Comparison of ENCODE assay signal across 12 mouse cellular contexts in genomic region chr14:54706589-54707320, GRCm38 (mm10). TPM values are rescaled to one million over a fixed set of nuclear protein-coding genes. Genes with fewer than 3 reads are reported as not detected.
DNase-seq lines count a peak whose midpoint lies in the region; ATAC-seq and TF ChIP-seq lines count a peak whose summit lies in the region.
"Had no signal": no experiment of that assay in that cellular context is flagged by ENCODE, and none has a peak within 500 bp of the region (broad histone marks: within the 10 kb centered on the region; RNA-seq: fewer than 3 reads in every experiment).

No protein-coding gene starts in this region.

- H3K79me2 ChIP-seq in MEL (ENCODE audit: control insufficient read depth, insufficient read depth, low read length, poor library complexity), result no peaks in the 10 kb centered on the region

- no peak overlapping the region for H3K9ac ChIP-seq in heart, embryonic 15.5 days
- H3K9ac ChIP-seq in MEL (ENCODE audit: control insufficient read depth, low read depth, low read length, poor library complexity, severe bottlenecking), result no peak overlapping the region
- H3K9ac ChIP-seq in liver, embryonic 15.5 days, result no peak overlapping the region

- no peaks in the 10 kb centered on the region for H3K27me3 ChIP-seq in heart, embryonic 15.5 days
- H3K27me3 ChIP-seq in MEL (ENCODE audit: control insufficient read depth in 1 of 2, insufficient read depth in 2 of 2, low read length in 2 of 2), result peaks cover 3% of the 10 kb centered on the region in 2 experiments; a peak in 2 of 4 replicates
- peaks cover 82% of the 10 kb centered on the region for H3K27me3 ChIP-seq in liver, embryonic 15.5 days

- no peak for TF ChIP-seq RAD21 in MEL (IDR thresholded peaks at IDR 0.05; ENCODE audit: low read depth, low read length)

- peaks cover 22% of the 10 kb centered on the region for H3K4me1 ChIP-seq in heart, embryonic 15.5 days (replicated peaks)
- peaks cover 11 to 35% of the 10 kb centered on the region in 2 experiments for H3K4me1 ChIP-seq in MEL (ENCODE audit: control insufficient read depth in 1 of 2, insufficient read depth in 2 of 2, low read length in 2 of 2)
- peaks cover 28% of the 10 kb centered on the region for H3K4me1 ChIP-seq in liver, embryonic 15.5 days (replicated peaks)

- WGBS in heart, embryonic 15.5 days, result 27% methylated on average over 17 of the region's 17 CpGs
- 18% methylated on average over 17 of the region's 17 CpGs for WGBS in liver, embryonic 15.5 days (ENCODE audit: insufficient replicate concordance)

- TF ChIP-seq EP300 in MEL (IDR thresholded peaks at IDR 0.05; ENCODE audit: low read depth in 1 of 2, low read length in 2 of 2), result 0 out of 4 replicates have a peak, but pooled peaks of 1 of the 2 experiments have one; percentile 18

- no peak for ATAC-seq in heart, embryonic 15.5 days (replicated peaks; ENCODE audit: insufficient number of reproducible peaks, insufficient read depth, low FRiP score, low read depth)
- peak; percentile 72 for ATAC-seq in granulocyte monocyte progenitor cell, adult 5-6 weeks (replicated peaks; ENCODE audit: poor library complexity, severe bottlenecking)
- no peak for ATAC-seq in liver, embryonic 15.5 days (ENCODE audit: insufficient read depth)

- TF ChIP-seq POLR2A in MEL (IDR thresholded peaks at IDR 0.05; ENCODE audit: control insufficient read depth in 1 of 2, insufficient read depth in 1 of 2, low read depth in 1 of 2, low read length in 2 of 2, poor library complexity in 1 of 2), result no peak

- H3K4me3 ChIP-seq in heart, embryonic 15.5 days, result no peak overlapping the region
- peak overlapping the region in 1 of 2 experiments; percentile 5; a peak in 1 of 4 replicates for H3K4me3 ChIP-seq in MEL (ENCODE audit: control insufficient read depth in 1 of 2, insufficient read depth in 1 of 2, low read depth in 2 of 2, low read length in 2 of 2)
- H3K4me3 ChIP-seq in liver, embryonic 15.5 days (replicated peaks), result 0 out of 2 replicates have a peak overlapping the region, but pooled peaks have one; percentile 5

- no peaks in the 10 kb centered on the region for H3K9me3 ChIP-seq in heart, embryonic 15.5 days (replicated peaks)
- no peaks in the 10 kb centered on the region for H3K9me3 ChIP-seq in MEL (replicated peaks; ENCODE audit: insufficient read depth, low read length)
- H3K9me3 ChIP-seq in liver, embryonic 15.5 days (replicated peaks), result no peaks in the 10 kb centered on the region

- peak overlapping the region; percentile 31 for H3K27ac ChIP-seq in heart, embryonic 15.5 days
- no peak overlapping the region for H3K27ac ChIP-seq in MEL (ENCODE audit: control insufficient read depth, low read depth, low read length)
- H3K27ac ChIP-seq in liver, embryonic 15.5 days (replicated peaks), result peak overlapping the region; percentile 56

- H3K4me2 ChIP-seq in heart, embryonic 15.5 days, result peak overlapping the region; percentile 17; the same call in 1 of the 2 replicates
- peak overlapping the region; percentile 50 for H3K4me2 ChIP-seq in liver, embryonic 15.5 days

- no peak for TF ChIP-seq CTCF in MEL (IDR thresholded peaks at IDR 0.05 in 2 of 3, conservative IDR thresholded peaks at IDR 0.05 in 1 of 3; ENCODE audit: control insufficient read depth in 1 of 3, insufficient read depth in 1 of 3, low read depth in 2 of 3, low read length in 3 of 3, poor library complexity in 1 of 3, severe bottlenecking in 1 of 3)

- no peak for DNase-seq in heart, adult 9 months (ENCODE audit: low spot score in 2 of 2)
- peak; percentile 38 for DNase-seq in MEL (ENCODE audit: low read depth, low spot score)
- DNase-seq in urinary bladder, adult 2 months (ENCODE audit: low spot score), result no peak
- no peak for DNase-seq in ovary, adult 18-20 months (ENCODE audit: low spot score)
- DNase-seq: cerebellum, postnatal 36 days; gastrocnemius, postnatal 10 days; thymus, postnatal 25 days had no signal

- no peaks in the 10 kb centered on the region for H3K36me3 ChIP-seq in heart, embryonic 15.5 days
- H3K36me3 ChIP-seq in MEL (ENCODE audit: control insufficient read depth in 1 of 2, insufficient read depth in 2 of 2, low read length in 2 of 2), result peaks cover 0 to 16% of the 10 kb centered on the region in 2 experiments; a peak in 2 of 4 replicates
- no peaks in the 10 kb centered on the region for H3K36me3 ChIP-seq in liver, embryonic 15.5 days (replicated peaks)

TF ChIP-seq in MEL, 35 proteins besides CTCF, POLR2A, EP300 and RAD21:
- TF ChIP-seq GABPA (IDR thresholded peaks at IDR 0.05; ENCODE audit: low read depth, low read length) (no peak), MAX (IDR thresholded peaks at IDR 0.05; ENCODE audit: low read length) (no peak), USF2 (IDR thresholded peaks at IDR 0.05; ENCODE audit: borderline replicate concordance in 1 of 2, insufficient read depth in 1 of 2, low read depth in 1 of 2, low read length in 2 of 2) (no peak), POLR2AphosphoS2 (IDR thresholded peaks at IDR 0.05; ENCODE audit: low read length) (no peak), HCFC1 (IDR thresholded peaks at IDR 0.05; ENCODE audit: low read depth, low read length) (no peak), NELFE (IDR thresholded peaks at IDR 0.05; ENCODE audit: low read depth, low read length) (no peak), USF1 (IDR thresholded peaks at IDR 0.05; ENCODE audit: low read depth, low read length) (no peak), POLR2AphosphoS5 (IDR thresholded peaks at IDR 0.05; ENCODE audit: borderline replicate concordance, low read depth, low read length) (no peak), TAL1 (IDR thresholded peaks at IDR 0.05; ENCODE audit: low read length) (no peak; the same call in 1 of the 2 replicates), ELF1 (IDR thresholded peaks at IDR 0.05; ENCODE audit: low read depth, low read length) (no peak), MYB (IDR thresholded peaks at IDR 0.05; ENCODE audit: low read depth, low read length) (no peak), CHD1 (IDR thresholded peaks at IDR 0.05; ENCODE audit: low read depth, low read length) (no peak), ZKSCAN1 (IDR thresholded peaks at IDR 0.05; ENCODE audit: low read depth, low read length) (no peak), JUND (IDR thresholded peaks at IDR 0.05; ENCODE audit: low read depth, low read length) (no peak), MAFK (IDR thresholded peaks at IDR 0.05; ENCODE audit: borderline replicate concordance, low read depth, low read length) (no peak), ZMIZ1 (IDR thresholded peaks at IDR 0.05; ENCODE audit: low read depth, low read length) (no peak), ZNF384 (IDR thresholded peaks at IDR 0.05; ENCODE audit: low read depth, low read length) (no peak), ETS1 (IDR thresholded peaks at IDR 0.05; ENCODE audit: low read depth, low read length) (no peak), MAZ (IDR thresholded peaks at IDR 0.05; ENCODE audit: low read depth, low read length) (no peak)

RNA-seq across cellular contexts. Expression of gene Cebpe, which starts 5.2 kb away (rescaled TPM):
- 0.10 and 0.11 TPM in 2 replicates for polyA plus RNA-seq in heart, embryonic 15.5 days (2015; fragmentation: Nextera tagmentation; extraction: Ambion mirVana)
- total RNA-seq in MEL (2012; rRNA removed), result not detected in 2 replicates
- polyA plus RNA-seq in MEL (2012; ENCODE audit: insufficient read depth in 1 of 2, insufficient read length in 2 of 2, low read depth in 1 of 2, low replicate concordance in 2 of 2, missing spikeins in 1 of 2), result under 1 TPM in 1 of 2 experiments, not detected in 1; 0.32 TPM
- 23.1 and 45.9 TPM in 2 replicates for total RNA-seq in granulocyte monocyte progenitor cell, adult 5-6 weeks (2014; fragmentation: Nextera tagmentation)
- 57.2 and 63.7 TPM in 2 replicates for total RNA-seq in granulocyte monocyte progenitor cell, adult 5-6 weeks (2017)
- 10.6 and 12.6 TPM in 2 replicates for polyA plus RNA-seq in liver, embryonic 15.5 days (2015; fragmentation: Nextera tagmentation; extraction: Ambion mirVana)
- polyA plus RNA-seq in urinary bladder, adult 2 months (2012; rRNA removed), result 0.40 and 0.47 TPM in 2 replicates
- total RNA-seq: left cerebral cortex, adult 8-10 months had no signal
- polyA plus RNA-seq: lung, embryonic 16.5 days had no signal

RNA-seq across cellular contexts. Expression of gene Gm29776, which starts 8.1 kb away (rescaled TPM):
- polyA plus RNA-seq in heart, embryonic 15.5 days (2015; fragmentation: Nextera tagmentation; extraction: Ambion mirVana), result 0.15 and 0.16 TPM in 2 replicates
- not detected in 2 replicates for total RNA-seq in MEL (2012; rRNA removed)
- not detected for polyA plus RNA-seq in MEL (2012; ENCODE audit: insufficient read depth in 1 of 2, insufficient read length in 2 of 2, low read depth in 1 of 2, low replicate concordance in 2 of 2, missing spikeins in 1 of 2)
- 0.15 TPM in 1 of 2 replicates, not detected in the other for total RNA-seq in granulocyte monocyte progenitor cell, adult 5-6 weeks (2014; fragmentation: Nextera tagmentation)
- 0.22 TPM in 1 of 2 replicates, not detected in the other for total RNA-seq in granulocyte monocyte progenitor cell, adult 5-6 weeks (2017)
- polyA plus RNA-seq in liver, embryonic 15.5 days (2015; fragmentation: Nextera tagmentation; extraction: Ambion mirVana), result 0.05 TPM in 1 of 2 replicates, not detected in the other
- polyA plus RNA-seq in urinary bladder, adult 2 months (2012; rRNA removed), result 0.06 and 0.14 TPM in 2 replicates
- total RNA-seq: gastrocnemius, postnatal 10 days; left cerebral cortex, adult 8-10 months had no signal

RNA-seq across cellular contexts. Expression of gene Acin1, which starts 20.0 kb away (rescaled TPM):
- 75.5 and 80.1 TPM in 2 replicates for polyA plus RNA-seq in heart, embryonic 15.5 days (2015; fragmentation: Nextera tagmentation; extraction: Ambion mirVana)
- total RNA-seq in MEL (2012; rRNA removed), result 110 and 115 TPM in 2 replicates
- polyA plus RNA-seq in MEL (2012; ENCODE audit: insufficient read depth in 1 of 2, insufficient read length in 2 of 2, low read depth in 1 of 2, low replicate concordance in 2 of 2, missing spikeins in 1 of 2), result 100 to 1,000 TPM; 103 to 248 TPM
- 236 and 252 TPM in 2 replicates for total RNA-seq in granulocyte monocyte progenitor cell, adult 5-6 weeks (2014; fragmentation: Nextera tagmentation)
- total RNA-seq in granulocyte monocyte progenitor cell, adult 5-6 weeks (2017), result 198 and 208 TPM in 2 replicates
- 47.3 and 48.7 TPM in 2 replicates for polyA plus RNA-seq in liver, embryonic 15.5 days (2015; fragmentation: Nextera tagmentation; extraction: Ambion mirVana)
- 129 and 169 TPM in 2 replicates for polyA plus RNA-seq in urinary bladder, adult 2 months (2012; rRNA removed)

RNA-seq across cellular contexts. Expression of gene 1700123O20Rik, which starts 20.7 kb away (rescaled TPM):
- 40.7 and 42.3 TPM in 2 replicates for polyA plus RNA-seq in heart, embryonic 15.5 days (2015; fragmentation: Nextera tagmentation; extraction: Ambion mirVana)
- total RNA-seq in MEL (2012; rRNA removed), result 44.2 and 47.0 TPM in 2 replicates
- 10 to 100 TPM in 1 of 2 experiments, not detected in 1; 72.8 TPM for polyA plus RNA-seq in MEL (2012; ENCODE audit: insufficient read depth in 1 of 2, insufficient read length in 2 of 2, low read depth in 1 of 2, low replicate concordance in 2 of 2, missing spikeins in 1 of 2)
- 44.3 and 69.7 TPM in 2 replicates for total RNA-seq in granulocyte monocyte progenitor cell, adult 5-6 weeks (2014; fragmentation: Nextera tagmentation)
- total RNA-seq in granulocyte monocyte progenitor cell, adult 5-6 weeks (2017), result 42.2 and 50.0 TPM in 2 replicates
- 39.3 and 39.5 TPM in 2 replicates for polyA plus RNA-seq in liver, embryonic 15.5 days (2015; fragmentation: Nextera tagmentation; extraction: Ambion mirVana)
- 55.7 and 64.4 TPM in 2 replicates for polyA plus RNA-seq in urinary bladder, adult 2 months (2012; rRNA removed)
